38 mouse cellular contexts compared by ENCODE assay signal in the genomic region with DNA sequence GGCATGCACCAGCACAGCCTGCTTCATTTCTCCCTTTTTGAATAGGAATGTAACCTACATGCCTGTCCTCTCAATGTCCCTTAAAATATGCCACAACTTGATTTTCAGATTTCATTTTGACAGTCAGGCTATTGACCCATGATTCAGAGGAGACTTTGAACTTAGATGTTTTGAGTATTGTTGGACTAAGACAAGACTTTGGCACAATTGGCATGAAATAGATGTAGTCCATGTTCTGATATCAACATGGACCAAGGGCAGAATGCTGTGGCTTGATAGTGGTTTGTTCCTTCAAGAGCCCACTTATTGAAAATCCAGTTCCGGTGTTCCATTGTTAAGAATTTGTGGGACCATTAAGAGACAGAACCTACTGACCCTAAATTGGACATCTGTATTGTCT. TPM values are rescaled to one million over a fixed set of nuclear protein-coding genes. Genes with fewer than 3 reads are reported as not detected.
"Had no signal": no experiment of that assay in that cellular context is flagged by ENCODE, and none has a peak within 500 bp of the region (broad histone marks: within the 10 kb centered on the region; RNA-seq: fewer than 3 reads in every experiment).

No protein-coding gene starts in this region.

- H3K36me3 ChIP-seq: embryonic facial prominence, embryonic 10.5 days; embryonic facial prominence, embryonic 12.5 days; embryonic facial prominence, embryonic 13.5 days; embryonic facial prominence, embryonic 15.5 days; forebrain, embryonic 10.5 days; forebrain, embryonic 12.5 days; forebrain, embryonic 15.5 days had no signal

- H3K27ac ChIP-seq: embryonic facial prominence, embryonic 10.5 days; embryonic facial prominence, embryonic 12.5 days; embryonic facial prominence, embryonic 13.5 days; embryonic facial prominence, embryonic 15.5 days; forebrain, embryonic 10.5 days; forebrain, embryonic 12.5 days; forebrain, embryonic 13.5 days; forebrain, embryonic 15.5 days; gastrocnemius, adult 2 months; heart, adult 2 months had no signal

- DNase-seq: cerebellum, adult 2 months; cerebellum, adult 8-10 months; cerebellum, adult 9-10 months; cerebellum, adult 9-11 months; cerebellum, postnatal 10 days; cerebellum, postnatal 14 days; cerebellum, postnatal 25 days; cerebellum, postnatal 36 days; embryo, embryonic 11 days; forebrain, postnatal 0 days; gastrocnemius, adult 2 months; gastrocnemius, postnatal 10 days; gastrocnemius, postnatal 14 days; gastrocnemius, postnatal 25 days; gastrocnemius, postnatal 36 days; heart, adult 11 months; heart, adult 18-20 months; heart, adult 2 months had no signal

- H3K9ac ChIP-seq: embryonic facial prominence, embryonic 12.5 days; embryonic facial prominence, embryonic 13.5 days; embryonic facial prominence, embryonic 15.5 days; forebrain, embryonic 12.5 days; forebrain, embryonic 13.5 days; forebrain, embryonic 15.5 days; forebrain, postnatal 0 days had no signal

- H3K4me3 ChIP-seq: embryonic facial prominence, embryonic 10.5 days; embryonic facial prominence, embryonic 12.5 days; embryonic facial prominence, embryonic 13.5 days; embryonic facial prominence, embryonic 15.5 days; erythroblast, embryonic 14.5 days; forebrain, embryonic 10.5 days; forebrain, embryonic 12.5 days; forebrain, embryonic 13.5 days; forebrain, embryonic 15.5 days; gastrocnemius, adult 2 months; heart, adult 2 months had no signal

- H3K4me1 ChIP-seq: embryonic facial prominence, embryonic 10.5 days; embryonic facial prominence, embryonic 12.5 days; embryonic facial prominence, embryonic 13.5 days; embryonic facial prominence, embryonic 15.5 days; forebrain, embryonic 10.5 days; forebrain, embryonic 12.5 days; forebrain, embryonic 13.5 days; forebrain, embryonic 15.5 days had no signal

- H3K27me3 ChIP-seq: embryonic facial prominence, embryonic 12.5 days; embryonic facial prominence, embryonic 13.5 days; embryonic facial prominence, embryonic 15.5 days; forebrain, embryonic 12.5 days; forebrain, embryonic 13.5 days; forebrain, embryonic 15.5 days had no signal

RNA-seq across cellular contexts. Expression of gene Cyp3a11, which starts 23.6 kb away (rescaled TPM):
- total RNA-seq: common myeloid progenitor, adult 5-6 weeks; forebrain, postnatal 0 days; gastrocnemius, adult 2 months; gastrocnemius, adult 8-10 months; gastrocnemius, postnatal 14 days; gastrocnemius, postnatal 25 days; granulocyte monocyte progenitor cell, adult 5-6 weeks; heart, adult 18-20 months; heart, adult 2 months had no signal
- polyA plus RNA-seq: cerebellum, adult 2 months; cortical plate, adult 2 months; embryonic facial prominence, embryonic 10.5 days; embryonic facial prominence, embryonic 11.5 days; embryonic facial prominence, embryonic 12.5 days; embryonic facial prominence, embryonic 13.5 days; embryonic facial prominence, embryonic 14.5 days; embryonic facial prominence, embryonic 15.5 days; erythroblast, embryonic 14.5 days; forebrain, embryonic 10.5 days; forebrain, embryonic 11.5 days; forebrain, embryonic 12.5 days; forebrain, embryonic 13.5 days; forebrain, embryonic 14.5 days; forebrain, embryonic 15.5 days; forebrain, embryonic 16.5 days; forebrain, postnatal 0 days; frontal cortex, adult 2 months; gonadal fat pad, adult 2 months; heart, adult 2 months had no signal
